Mouse (Mus musculus): ENCODE results near the gene Cdk6. TPM values are rescaled to one million over a fixed set of nuclear protein-coding genes. Genes with fewer than 3 reads are reported as not detected.
"Not testable (repeated sequence)": the region's sequence is repeated elsewhere in the genome, so short reads cannot be mapped to it uniquely, and the experiment has no call there.

Cdk6 gene
- polyA plus RNA-seq, 1 experiment from 2014 or later: 23.4 TPM

DNA sequence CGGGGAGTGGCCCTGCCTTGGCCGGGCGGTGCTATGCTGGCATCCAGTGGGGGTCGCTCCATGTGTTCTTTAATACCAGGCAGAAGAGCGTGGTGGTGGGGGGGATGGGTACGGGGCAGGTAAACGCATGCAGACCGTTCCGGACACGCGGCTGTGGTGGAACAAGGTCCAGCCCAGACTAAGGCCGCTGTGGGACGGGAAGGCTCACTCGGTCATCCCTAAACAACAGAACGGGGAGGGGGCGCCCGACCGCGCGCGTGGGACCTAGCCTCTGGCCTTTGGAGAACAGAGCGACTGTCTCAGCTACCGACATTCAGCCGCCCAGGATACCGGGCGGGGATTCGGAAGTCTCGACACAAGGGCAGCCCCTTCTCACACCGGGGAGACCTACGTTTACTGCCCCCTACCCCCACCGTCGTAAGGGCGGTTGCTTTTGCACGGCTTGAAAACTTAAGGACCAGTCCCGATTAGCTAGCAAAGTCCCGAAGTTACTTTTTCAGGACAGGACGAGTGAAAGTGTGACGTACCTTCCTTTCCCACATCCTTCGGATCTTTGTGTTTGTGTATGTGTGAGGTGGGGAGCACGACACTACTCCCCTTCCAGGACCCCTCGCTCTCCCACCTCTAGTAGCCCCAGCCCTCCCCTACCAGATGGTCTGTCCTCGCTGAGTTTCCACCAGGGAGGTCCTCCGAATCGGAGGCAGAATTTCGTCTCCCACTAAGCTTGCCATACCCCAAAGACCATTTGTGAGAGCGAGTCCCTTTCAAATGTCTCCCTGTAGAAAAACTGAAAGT, 1.7 kb downstream of the Cdk6 start:
- no peaks in the 10 kb centered on the region for H3K4me1 ChIP-seq (ENCODE audit: control insufficient read depth, insufficient read depth, low read length)
- peak overlapping the region; percentile 75 for H3K27ac ChIP-seq (ENCODE audit: low read depth, low read length)
- under 1% methylated on average over 46 of the region's 46 CpGs for WGBS
- ATAC-seq (ENCODE audit: low FRiP score, low TSS enrichment): peak; percentile 63
- no peaks in the 10 kb centered on the region for H3K36me3 ChIP-seq (ENCODE audit: control insufficient read depth, insufficient read depth, low read length)
- peak overlapping the region; percentile 77 for H3K9ac ChIP-seq (ENCODE audit: low read depth, low read length)
- peaks cover 3% of the 10 kb centered on the region; the same call in 1 of the 2 replicates for H3K27me3 ChIP-seq (ENCODE audit: control insufficient read depth, insufficient read depth, low read length)
- H3K9me3 ChIP-seq (ENCODE audit: control insufficient read depth, low read length): peaks cover 2% of the 10 kb centered on the region; the same call in 1 of the 2 replicates
- peak overlapping the region; percentile 93 for H3K4me2 ChIP-seq (replicated peaks; ENCODE audit: low read depth, low read length)
- peak overlapping the region; percentile 68 for H3K4me3 ChIP-seq (ENCODE audit: low read length)

GRCm38 (mm10) chr5:3343566-3344080, 2.3 kb downstream of the Cdk6 start:
- Histone ChIP-seq H3K4me3 (ENCODE audit: low read length) (peak overlapping the region; percentile 68), H3K4me1 (ENCODE audit: control insufficient read depth, insufficient read depth, low read length) (no peaks in the 10 kb centered on the region)
- 0% methylated on average over 36 of the region's 37 CpGs for whole genome bisulfite sequencing

GRCm38 (mm10) chr5:3344081-3344631, 2.9 kb downstream of the Cdk6 start:
- WGBS: under 1% methylated on average over 56 of the region's 58 CpGs
- peak overlapping the region; percentile 77 for H3K9ac ChIP-seq (ENCODE audit: low read depth, low read length)
- no peaks in the 10 kb centered on the region for H3K36me3 ChIP-seq (ENCODE audit: control insufficient read depth, insufficient read depth, low read length)
- peak overlapping the region; percentile 75 for H3K27ac ChIP-seq (ENCODE audit: low read depth, low read length)
- peaks cover 2% of the 10 kb centered on the region; the same call in 1 of the 2 replicates for H3K9me3 ChIP-seq (ENCODE audit: control insufficient read depth, low read length)
- H3K4me3 ChIP-seq (ENCODE audit: low read length): peak overlapping the region; percentile 68
- no peaks in the 10 kb centered on the region for H3K4me1 ChIP-seq (ENCODE audit: control insufficient read depth, insufficient read depth, low read length)
- peak overlapping the region; percentile 93 for H3K4me2 ChIP-seq (replicated peaks; ENCODE audit: low read depth, low read length)
- peaks cover 3% of the 10 kb centered on the region; the same call in 1 of the 2 replicates for H3K27me3 ChIP-seq (ENCODE audit: control insufficient read depth, insufficient read depth, low read length)
- ATAC-seq (ENCODE audit: low FRiP score, low TSS enrichment): peak; percentile 53

More at GRCm38 (mm10) chr5:3343566-3344080, 2.3 kb downstream of the Cdk6 start:
- peak overlapping the region; percentile 75 for H3K27ac ChIP-seq (ENCODE audit: low read depth, low read length)
- H3K4me2 ChIP-seq (replicated peaks; ENCODE audit: low read depth, low read length): peak overlapping the region; percentile 93
- no peaks in the 10 kb centered on the region for H3K36me3 ChIP-seq (ENCODE audit: control insufficient read depth, insufficient read depth, low read length)
- H3K9me3 ChIP-seq (ENCODE audit: control insufficient read depth, low read length): peaks cover 2% of the 10 kb centered on the region; the same call in 1 of the 2 replicates
- peak; percentile 50 for ATAC-seq (ENCODE audit: low FRiP score, low TSS enrichment)
- H3K9ac ChIP-seq (ENCODE audit: low read depth, low read length): peak overlapping the region; percentile 77
- H3K27me3 ChIP-seq (ENCODE audit: control insufficient read depth, insufficient read depth, low read length): peaks cover 3% of the 10 kb centered on the region; the same call in 1 of the 2 replicates

- not testable (repeated sequence) for H3K4me1 ChIP-seq (ENCODE audit: control insufficient read depth, insufficient read depth, low read length); H3K9ac ChIP-seq (ENCODE audit: low read depth, low read length); H3K27ac ChIP-seq (ENCODE audit: low read depth, low read length); ATAC-seq (ENCODE audit: low FRiP score, low TSS enrichment); H3K36me3 ChIP-seq (ENCODE audit: control insufficient read depth, insufficient read depth, low read length); H3K9me3 ChIP-seq (ENCODE audit: control insufficient read depth, low read length); H3K27me3 ChIP-seq (ENCODE audit: control insufficient read depth, insufficient read depth, low read length); H3K4me2 ChIP-seq (replicated peaks; ENCODE audit: low read depth, low read length); H3K4me3 ChIP-seq (ENCODE audit: low read length)
- WGBS: 65% methylated on average over 4 of the region's 4 CpGs
Observed at GRCm38 (mm10) chr5:3345540-3345939, 4.3 kb downstream of the Cdk6 start.

DNA sequence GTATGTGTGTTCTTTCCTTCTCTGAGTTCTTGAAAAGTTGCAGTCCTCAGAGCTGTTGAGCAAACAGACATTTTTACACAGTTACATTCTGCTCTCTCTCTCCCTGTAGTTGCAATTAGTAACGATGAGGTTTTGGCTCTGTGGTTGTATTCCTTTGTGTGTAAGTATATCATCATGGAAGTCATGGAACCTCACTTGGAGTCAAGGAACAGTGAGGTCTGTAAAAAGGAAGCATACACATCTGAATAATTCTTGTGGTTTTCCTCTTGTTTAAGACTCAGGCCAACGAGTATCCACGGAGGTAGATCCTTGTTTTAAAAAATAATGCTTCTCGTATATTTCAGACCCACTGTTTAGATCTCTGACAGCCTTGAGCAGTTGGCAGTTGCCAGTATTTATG, 8.1 kb downstream of the Cdk6 start:
- 73% methylated on average over 4 of the region's 4 CpGs for WGBS
- not testable (repeated sequence) for H3K27me3 ChIP-seq (ENCODE audit: control insufficient read depth, insufficient read depth, low read length); H3K36me3 ChIP-seq (ENCODE audit: control insufficient read depth, insufficient read depth, low read length); H3K9me3 ChIP-seq (ENCODE audit: control insufficient read depth, low read length); H3K4me2 ChIP-seq (replicated peaks; ENCODE audit: low read depth, low read length); H3K4me1 ChIP-seq (ENCODE audit: control insufficient read depth, insufficient read depth, low read length); H3K4me3 ChIP-seq (ENCODE audit: low read length); ATAC-seq (ENCODE audit: low FRiP score, low TSS enrichment); H3K27ac ChIP-seq (ENCODE audit: low read depth, low read length); H3K9ac ChIP-seq (ENCODE audit: low read depth, low read length)

GRCm38 (mm10) chr5:3351836-3352235, 10.6 kb downstream of the Cdk6 start:
- not testable (repeated sequence) for H3K4me2 ChIP-seq (replicated peaks; ENCODE audit: low read depth, low read length); H3K9ac ChIP-seq (ENCODE audit: low read depth, low read length); H3K27me3 ChIP-seq (ENCODE audit: control insufficient read depth, insufficient read depth, low read length); H3K27ac ChIP-seq (ENCODE audit: low read depth, low read length); H3K4me1 ChIP-seq (ENCODE audit: control insufficient read depth, insufficient read depth, low read length); H3K9me3 ChIP-seq (ENCODE audit: control insufficient read depth, low read length); H3K4me3 ChIP-seq (ENCODE audit: low read length); ATAC-seq (ENCODE audit: low FRiP score, low TSS enrichment); H3K36me3 ChIP-seq (ENCODE audit: control insufficient read depth, insufficient read depth, low read length)
- WGBS: 56% methylated on average over 4 of the region's 4 CpGs

DNA sequence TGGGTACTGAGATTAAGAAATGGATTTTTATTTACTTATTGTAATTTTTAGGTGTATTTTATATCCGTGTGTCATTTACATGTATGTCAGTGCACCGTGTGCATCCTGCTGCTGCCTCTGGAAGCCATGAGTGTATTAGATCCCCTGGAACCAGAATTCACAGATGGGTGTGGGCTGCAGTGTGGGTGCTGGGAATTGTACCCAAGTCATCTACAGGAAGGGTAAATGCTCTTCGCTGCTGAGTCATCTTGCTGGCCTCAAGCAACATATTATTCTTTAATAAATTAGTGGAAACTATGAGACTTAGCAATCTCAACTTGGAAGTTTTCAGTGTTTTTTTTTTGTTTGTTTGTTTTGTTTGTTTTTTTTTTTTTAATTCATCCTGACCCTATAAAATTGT, 11.0 kb downstream of the Cdk6 start:
- no peaks in the 10 kb centered on the region for H3K36me3 ChIP-seq (ENCODE audit: control insufficient read depth, insufficient read depth, low read length)

DNA sequence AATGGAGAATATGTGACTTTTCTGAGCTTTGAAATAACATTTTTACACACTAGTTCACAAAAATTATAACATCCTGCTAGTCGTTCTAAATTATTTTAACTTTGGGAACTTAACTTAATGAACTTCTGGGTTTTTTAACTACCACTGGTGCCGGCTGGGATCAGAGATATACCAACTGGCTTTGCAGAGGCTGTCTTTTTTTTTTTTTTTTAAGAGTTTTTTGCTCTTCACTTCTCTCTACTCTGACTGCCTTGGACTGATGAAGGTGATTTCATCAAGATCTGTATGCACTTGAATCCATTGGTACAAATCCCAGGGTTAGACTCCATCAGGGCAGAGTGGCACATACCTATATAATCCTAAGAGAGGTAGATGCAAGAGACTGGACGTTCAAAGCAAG, 11.5 kb downstream of the Cdk6 start:
- ATAC-seq (ENCODE audit: low FRiP score, low TSS enrichment): no peak
- H3K4me3 ChIP-seq (ENCODE audit: low read length): no peak overlapping the region
- H3K9ac ChIP-seq (ENCODE audit: low read depth, low read length): no peak overlapping the region
- no peaks in the 10 kb centered on the region for H3K9me3 ChIP-seq (ENCODE audit: control insufficient read depth, low read length)
- H3K27ac ChIP-seq (ENCODE audit: low read depth, low read length): no peak overlapping the region
- no peaks in the 10 kb centered on the region for H3K4me1 ChIP-seq (ENCODE audit: control insufficient read depth, insufficient read depth, low read length)
- H3K36me3 ChIP-seq (ENCODE audit: control insufficient read depth, insufficient read depth, low read length): no peaks in the 10 kb centered on the region
- H3K4me2 ChIP-seq (replicated peaks; ENCODE audit: low read depth, low read length): no peak overlapping the region
- WGBS: 75% methylated on average over 3 of the region's 3 CpGs
- no peaks in the 10 kb centered on the region for H3K27me3 ChIP-seq (ENCODE audit: control insufficient read depth, insufficient read depth, low read length)

More for the DNA sequence above, 11.0 kb downstream of the Cdk6 start:
- no peak overlapping the region for H3K4me2 ChIP-seq (replicated peaks; ENCODE audit: low read depth, low read length)
- H3K27me3 ChIP-seq (ENCODE audit: control insufficient read depth, insufficient read depth, low read length): no peaks in the 10 kb centered on the region
- no peaks in the 10 kb centered on the region for H3K9me3 ChIP-seq (ENCODE audit: control insufficient read depth, low read length)
- H3K9ac ChIP-seq (ENCODE audit: low read depth, low read length): no peak overlapping the region
- H3K4me3 ChIP-seq (ENCODE audit: low read length): no peak overlapping the region
- 86% methylated on average over 3 of the region's 3 CpGs for WGBS
- no peaks in the 10 kb centered on the region for H3K4me1 ChIP-seq (ENCODE audit: control insufficient read depth, insufficient read depth, low read length)
- H3K27ac ChIP-seq (ENCODE audit: low read depth, low read length): no peak overlapping the region
- no peak for ATAC-seq (ENCODE audit: low FRiP score, low TSS enrichment)

- no peak overlapping the region for H3K9ac ChIP-seq (ENCODE audit: low read depth, low read length)
- H3K27ac ChIP-seq (ENCODE audit: low read depth, low read length): no peak overlapping the region
- no peak overlapping the region for H3K4me2 ChIP-seq (replicated peaks; ENCODE audit: low read depth, low read length)
- WGBS: 79% methylated on average over 5 of the region's 5 CpGs
- H3K4me1 ChIP-seq (ENCODE audit: control insufficient read depth, insufficient read depth, low read length): no peaks in the 10 kb centered on the region
- no peaks in the 10 kb centered on the region for H3K27me3 ChIP-seq (ENCODE audit: control insufficient read depth, insufficient read depth, low read length)
- ATAC-seq (ENCODE audit: low FRiP score, low TSS enrichment): no peak
- no peaks in the 10 kb centered on the region for H3K36me3 ChIP-seq (ENCODE audit: control insufficient read depth, insufficient read depth, low read length)
- H3K9me3 ChIP-seq (ENCODE audit: control insufficient read depth, low read length): no peaks in the 10 kb centered on the region
- no peak overlapping the region for H3K4me3 ChIP-seq (ENCODE audit: low read length)
Observed at GRCm38 (mm10) chr5:3354307-3354706, 13.0 kb downstream of the Cdk6 start.

Measured in kidney, embryonic 14.5 days (tissue).